Mouse (Mus musculus) liver, adult 2 months (tissue): ENCODE measurements around the gene Txnrd2. TPM values are rescaled to one million over a fixed set of nuclear protein-coding genes. Genes with fewer than 3 reads are reported as not detected.

Experiments used
- DNase-seq: peaks from one replicate; pipeline ENCODE4 v3.0.0-alpha.2; 2011; ENCODE audit warnings: low read depth, low spot score; ENCODE audit errors: extremely low read depth
- H3K27ac ChIP-seq: fragments of 200-500 bp; replicated peaks from 2 replicates; pipeline ENCODE4 v1.5.1; 2012; ENCODE audit warnings: low read depth, mild to moderate bottlenecking, control low read depth, inconsistent platforms, low read length; ENCODE audit not compliant: insufficient read depth
- H3K27me3 ChIP-seq: fragments of 200-500 bp; 2 replicates; pipeline ENCODE4 v1.6.1; 2012; ENCODE audit warnings: mild to moderate bottlenecking, moderate library complexity, low read length, inconsistent platforms; ENCODE audit not compliant: control insufficient read depth, insufficient read depth
- H3K36me3 ChIP-seq: fragments of 200-500 bp; 2 replicates; pipeline ENCODE4 v1.6.1; 2012; ENCODE audit warnings: low read length, inconsistent platforms; ENCODE audit not compliant: control insufficient read depth, insufficient read depth
- H3K4me1 ChIP-seq: fragments of 200-500 bp; 2 replicates; pipeline ENCODE4 v1.6.1; 2011; ENCODE audit warnings: low read length; ENCODE audit not compliant: control insufficient read depth, insufficient read depth
- H3K4me3 ChIP-seq: fragments of 200-500 bp; 2 replicates; pipeline ENCODE4 v1.5.1; 2011; ENCODE audit warnings: low read depth, mild to moderate bottlenecking, control low read depth, low read length, moderate library complexity; ENCODE audit not compliant: insufficient read depth
- H3K79me2 ChIP-seq: fragments of 200-500 bp; 2 replicates; pipeline ENCODE4 v1.6.1; 2012; ENCODE audit warnings: inconsistent platforms, mild to moderate bottlenecking, low read length, moderate library complexity; ENCODE audit not compliant: control insufficient read depth, insufficient read depth
- H3K9ac ChIP-seq: fragments of 200-500 bp; 2 replicates; pipeline ENCODE4 v1.6.1; 2012; ENCODE audit warnings: low read depth, mild to moderate bottlenecking, control low read depth, inconsistent platforms, low read length
- CTCF ChIP-seq: fragments of 200-500 bp; IDR thresholded peaks from 2 replicates; pipeline ENCODE4 v1.5.1; 2011; ENCODE audit warnings: low read depth, low read length, control low read depth
- POLR2A ChIP-seq: fragments of 200-500 bp; IDR thresholded peaks from 2 replicates; pipeline ENCODE4 v1.6.1; 2011; ENCODE audit warnings: low read length, control low read depth; ENCODE audit not compliant: insufficient read depth; ENCODE audit errors: extremely low read depth
- WGBS: fragments of 180-500 bp; shearing (Covaris S2); methylation state at CpG from one replicate; pipeline ENCODE4 v1.1.7; 2018; 5-methylcytosine and 5-hydroxymethylcytosine counted together
- polyA plus RNA-seq: library from polyadenylated mRNA; depleted of rRNA; stranded (reverse); fragments of >200 nt; gene quantifications from 2 replicates; pipeline ENCODE4 v1.2.3, GENCODE M21; 2012
- total RNA-seq: library from RNA; depleted of rRNA; stranded (reverse); fragments of >200 nt; gene quantifications from 2 replicates; pipeline ENCODE4 v1.2.3, GENCODE M21; 2014

The Txnrd2 gene
- total and polyA plus RNA-seq, 2 experiments, result 23.9 to 46.6 TPM

GRCm38 (mm10) chr16:18407912-18408311, 18.3 kb upstream of the Txnrd2 start:
- DNase-seq, result peak; percentile 62
- peaks cover 17% of the 10 kb centered on the region for H3K36me3 ChIP-seq
- H3K27ac ChIP-seq, result peak overlapping the region; percentile 30

GRCm38 (mm10) chr16:18409776-18410175, 16.4 kb upstream of the Txnrd2 start:
- peaks cover 40% of the 10 kb centered on the region for H3K4me1 ChIP-seq
- peak overlapping the region; percentile 43; the same call in 1 of the 2 replicates for H3K4me3 ChIP-seq
- H3K9ac ChIP-seq, result peak overlapping the region; percentile 75
- H3K36me3 ChIP-seq, result peaks cover 17% of the 10 kb centered on the region
- TF ChIP-seq POLR2A, result no peak
- TF ChIP-seq CTCF, result no peak
- 23% methylated on average over 4 of the region's 4 CpGs for WGBS
- no peaks in the 10 kb centered on the region for H3K27me3 ChIP-seq
- H3K27ac ChIP-seq, result peak overlapping the region; percentile 73
- peaks cover 3% of the 10 kb centered on the region; the same call in 1 of the 2 replicates for H3K79me2 ChIP-seq
- DNase-seq, result no peak

More at GRCm38 (mm10) chr16:18407912-18408311, 18.3 kb upstream of the Txnrd2 start:
- Histone ChIP-seq H3K4me3 (no peak overlapping the region), H3K9ac (peak overlapping the region; percentile 1; the same call in 1 of the 2 replicates), H3K4me1 (peaks cover 28% of the 10 kb centered on the region), H3K79me2 (no peaks in the 10 kb centered on the region), H3K27me3 (no peaks in the 10 kb centered on the region)
- no peak for TF ChIP-seq POLR2A
- TF ChIP-seq CTCF, result no peak
- WGBS, result 42% methylated on average over 7 of the region's 7 CpGs

GRCm38 (mm10) chr16:18410418-18410817, 15.8 kb upstream of the Txnrd2 start:
- peaks cover 3% of the 10 kb centered on the region; the same call in 1 of the 2 replicates for H3K79me2 ChIP-seq
- H3K4me3 ChIP-seq, result peak overlapping the region; percentile 43
- no peaks in the 10 kb centered on the region for H3K27me3 ChIP-seq
- 55% methylated on average over 5 of the region's 5 CpGs for WGBS
- peaks cover 17% of the 10 kb centered on the region for H3K36me3 ChIP-seq
- peaks cover 43% of the 10 kb centered on the region for H3K4me1 ChIP-seq
- peak overlapping the region; percentile 75 for H3K9ac ChIP-seq
- TF ChIP-seq POLR2A, result no peak
- 0 out of 2 replicates have a peak, but pooled peaks have one; percentile 5 for TF ChIP-seq CTCF
- peak; percentile 51 for DNase-seq
- H3K27ac ChIP-seq, result peak overlapping the region; percentile 73

- TF ChIP-seq POLR2A (no peak), CTCF (no peak)
- 38% methylated on average over 13 of the region's 13 CpGs for WGBS
- no peaks in the 10 kb centered on the region for H3K27me3 ChIP-seq
- peaks cover 3% of the 10 kb centered on the region; the same call in 1 of the 2 replicates for H3K79me2 ChIP-seq
- H3K27ac ChIP-seq, result peak overlapping the region; percentile 73
- peak overlapping the region; percentile 43 for H3K4me3 ChIP-seq
- peaks cover 17% of the 10 kb centered on the region for H3K36me3 ChIP-seq
- peaks cover 44% of the 10 kb centered on the region for H3K4me1 ChIP-seq
- peak overlapping the region; percentile 75 for H3K9ac ChIP-seq
- DNase-seq, result no peak
Observed at GRCm38 (mm10) chr16:18411026-18411649, 15.0 kb upstream of the Txnrd2 start.

GRCm38 (mm10) chr16:18411802-18412476, 14.2 kb upstream of the Txnrd2 start:
- peak; percentile 99 for DNase-seq
- peak overlapping the region; percentile 99 for H3K27ac ChIP-seq

More at GRCm38 (mm10) chr16:18411802-18412476, 14.2 kb upstream of the Txnrd2 start:
- WGBS, result 15% methylated on average over 12 of the region's 12 CpGs
- peak; percentile 71 for TF ChIP-seq POLR2A
- no peak for TF ChIP-seq CTCF
- no peaks in the 10 kb centered on the region for H3K27me3 ChIP-seq
- H3K36me3 ChIP-seq, result peaks cover 17% of the 10 kb centered on the region
- peaks cover 3% of the 10 kb centered on the region; the same call in 1 of the 2 replicates for H3K79me2 ChIP-seq
- H3K4me3 ChIP-seq, result peak overlapping the region; percentile 43
- peak overlapping the region; percentile 87 for H3K9ac ChIP-seq
- peaks cover 46% of the 10 kb centered on the region for H3K4me1 ChIP-seq
